Mouse (Mus musculus): ENCODE measurements around the gene Hist1h2af. TPM values are rescaled to one million over a fixed set of nuclear protein-coding genes. Genes with fewer than 3 reads are reported as not detected.
"Not testable (repeated sequence)": the region's sequence is repeated elsewhere in the genome, so short reads cannot be mapped to it uniquely, and the experiment has no call there.

Gene Hist1h2af
- polyA plus RNA-seq, 1 experiment from 2014 or later = 2.0 TPM

DNA sequence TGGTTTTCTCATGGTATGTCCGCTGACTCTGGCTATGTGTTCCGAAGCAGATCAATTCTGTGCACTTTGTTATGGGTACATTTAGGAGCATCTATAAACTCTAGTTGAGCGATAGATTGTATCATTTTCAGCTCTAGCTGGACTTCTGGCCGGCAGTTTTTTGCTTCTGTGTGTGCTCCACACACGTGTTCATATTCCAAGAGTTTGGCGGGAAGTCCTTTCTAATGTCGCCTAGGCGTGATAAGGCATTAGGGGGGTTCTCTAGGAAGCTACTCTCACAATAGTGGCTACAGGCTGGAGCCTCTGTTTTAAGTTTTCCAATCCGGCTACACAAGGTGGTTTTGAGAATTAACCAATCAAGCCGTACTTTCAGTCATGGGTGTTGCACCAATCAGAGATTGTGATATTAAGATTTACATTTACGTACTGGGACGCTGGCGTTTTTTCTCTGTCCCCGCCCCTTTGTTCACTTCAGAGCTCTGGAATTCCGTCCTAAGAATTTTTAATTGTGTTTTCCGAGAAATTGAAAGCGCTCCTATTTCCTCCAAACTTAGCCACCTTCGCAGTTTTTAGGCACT is 22.2 kb downstream of the Hist1h2af start:
- Histone ChIP-seq H3K4me3 (ENCODE audit: low read depth, low read length) (peak overlapping the region; percentile 68), H3K27ac (ENCODE audit: low read length) (peak overlapping the region; percentile 99), H3K36me3 (ENCODE audit: control insufficient read depth, insufficient read depth) (no peaks in the 10 kb centered on the region), H3K9me3 (replicated peaks; ENCODE audit: control insufficient read depth, low read length) (no peaks in the 10 kb centered on the region), H3K27me3 (ENCODE audit: control insufficient read depth, insufficient read depth, low read depth, low read length) (no peaks in the 10 kb centered on the region), H3K4me1 (ENCODE audit: control insufficient read depth, low read depth, low read length) (peaks cover 23% of the 10 kb centered on the region), H3K4me2 (ENCODE audit: low read depth, low read length) (peak overlapping the region; percentile 82), H3K9ac (ENCODE audit: low read depth, low read length) (peak overlapping the region; percentile 82)
- peak; percentile 39 for ATAC-seq (ENCODE audit: low read depth)
- under 1% methylated on average over 18 of the region's 18 CpGs for WGBS (ENCODE audit: insufficient replicate concordance)

DNA sequence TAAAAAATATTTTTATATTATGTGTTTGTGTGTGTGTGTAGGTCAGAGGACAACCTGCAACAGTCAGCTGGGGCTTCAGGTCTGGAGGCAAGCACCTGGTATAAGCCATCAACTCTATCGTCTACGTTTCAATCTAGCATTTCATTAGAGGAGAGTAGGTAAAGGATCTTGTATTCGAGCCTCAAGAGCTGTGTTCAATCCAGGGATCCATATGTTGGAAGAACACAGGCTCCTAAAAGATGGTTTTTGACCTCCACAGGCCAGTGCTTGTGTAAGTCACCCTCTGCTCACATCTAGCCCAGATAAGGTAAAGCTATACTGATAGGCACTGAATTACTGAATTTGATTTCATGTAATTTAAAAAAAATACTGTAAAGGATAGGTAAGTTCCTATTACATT is 23.2 kb downstream of the Hist1h2af start:
- Histone ChIP-seq H3K27ac (ENCODE audit: low read length) (peak overlapping the region; percentile 99), H3K4me1 (ENCODE audit: control insufficient read depth, low read depth, low read length) (peaks cover 23% of the 10 kb centered on the region), H3K9ac (ENCODE audit: low read depth, low read length) (peak overlapping the region; percentile 52), H3K27me3 (ENCODE audit: control insufficient read depth, insufficient read depth, low read depth, low read length) (no peaks in the 10 kb centered on the region), H3K36me3 (ENCODE audit: control insufficient read depth, insufficient read depth) (no peaks in the 10 kb centered on the region), H3K4me2 (ENCODE audit: low read depth, low read length) (peak overlapping the region; percentile 82), H3K4me3 (ENCODE audit: low read depth, low read length) (peak overlapping the region; percentile 68), H3K9me3 (replicated peaks; ENCODE audit: control insufficient read depth, low read length) (no peaks in the 10 kb centered on the region)
- 60% methylated on average over 3 of the region's 3 CpGs for WGBS (ENCODE audit: insufficient replicate concordance)
- no peak for ATAC-seq (ENCODE audit: low read depth)

DNA sequence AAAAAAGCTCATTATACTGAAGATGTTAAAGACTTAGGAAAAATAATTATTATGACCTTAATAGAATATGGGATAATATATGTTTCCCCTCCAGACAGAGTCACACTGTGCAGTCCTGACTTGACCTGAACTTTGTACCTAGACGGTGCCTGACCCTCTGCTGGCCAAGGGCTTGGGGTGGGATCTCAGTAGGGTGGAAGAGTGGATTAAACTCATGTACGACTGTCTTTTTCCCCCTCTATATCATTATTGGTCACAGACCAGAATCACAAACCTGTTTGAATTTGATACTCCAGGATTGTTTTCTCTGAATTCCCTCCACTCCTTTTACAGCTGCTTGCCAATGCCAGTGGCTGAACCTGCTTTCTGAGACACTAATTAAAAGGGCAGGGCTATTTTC is 27.0 kb downstream of the Hist1h2af start:
- H3K36me3 ChIP-seq (ENCODE audit: control insufficient read depth, insufficient read depth); ATAC-seq (ENCODE audit: low read depth); H3K27me3 ChIP-seq (ENCODE audit: control insufficient read depth, insufficient read depth, low read depth, low read length); H3K9me3 ChIP-seq (replicated peaks; ENCODE audit: control insufficient read depth, low read length): not testable (repeated sequence)
- peaks cover 30% of the 10 kb centered on the region for H3K4me1 ChIP-seq (ENCODE audit: control insufficient read depth, low read depth, low read length)
- peak overlapping the region; percentile 46 for H3K4me3 ChIP-seq (ENCODE audit: low read depth, low read length)
- H3K4me2 ChIP-seq (ENCODE audit: low read depth, low read length) = peak overlapping the region; percentile 57
- peak overlapping the region; percentile 54 for H3K9ac ChIP-seq (ENCODE audit: low read depth, low read length)
- WGBS (ENCODE audit: insufficient replicate concordance) = 28% methylated on average over 2 of the region's 2 CpGs
- H3K27ac ChIP-seq (ENCODE audit: low read length) = peak overlapping the region; percentile 81

DNA sequence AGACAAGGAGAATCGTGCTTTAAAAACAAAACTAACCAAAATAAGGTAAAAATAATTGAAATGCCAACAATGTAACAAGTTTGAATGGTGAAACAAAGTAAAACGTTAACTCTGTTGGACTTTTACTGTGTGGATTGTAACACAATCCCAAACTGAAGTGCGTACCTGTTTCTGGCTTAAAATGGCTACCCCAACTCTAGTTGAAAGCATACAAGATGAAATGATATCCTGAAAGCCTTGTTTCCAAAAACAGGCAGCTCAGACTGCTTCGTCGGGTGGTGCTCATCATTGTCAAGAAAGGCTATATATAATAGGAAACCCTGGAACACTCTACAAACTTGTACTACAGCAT is 27.8 kb downstream of the Hist1h2af start:
- Histone ChIP-seq H3K4me2 (ENCODE audit: low read depth, low read length) (peak overlapping the region; percentile 81), H3K27ac (ENCODE audit: low read length) (peak overlapping the region; percentile 98), H3K4me1 (ENCODE audit: control insufficient read depth, low read depth, low read length) (peaks cover 30% of the 10 kb centered on the region), H3K4me3 (ENCODE audit: low read depth, low read length) (peak overlapping the region; percentile 60)
- 0% methylated on average over 2 of the region's 5 CpGs for WGBS (ENCODE audit: insufficient replicate concordance)
- H3K36me3 ChIP-seq (ENCODE audit: control insufficient read depth, insufficient read depth); ATAC-seq (ENCODE audit: low read depth); H3K9ac ChIP-seq (ENCODE audit: low read depth, low read length); H3K27me3 ChIP-seq (ENCODE audit: control insufficient read depth, insufficient read depth, low read depth, low read length); H3K9me3 ChIP-seq (replicated peaks; ENCODE audit: control insufficient read depth, low read length): not testable (repeated sequence)

DNA sequence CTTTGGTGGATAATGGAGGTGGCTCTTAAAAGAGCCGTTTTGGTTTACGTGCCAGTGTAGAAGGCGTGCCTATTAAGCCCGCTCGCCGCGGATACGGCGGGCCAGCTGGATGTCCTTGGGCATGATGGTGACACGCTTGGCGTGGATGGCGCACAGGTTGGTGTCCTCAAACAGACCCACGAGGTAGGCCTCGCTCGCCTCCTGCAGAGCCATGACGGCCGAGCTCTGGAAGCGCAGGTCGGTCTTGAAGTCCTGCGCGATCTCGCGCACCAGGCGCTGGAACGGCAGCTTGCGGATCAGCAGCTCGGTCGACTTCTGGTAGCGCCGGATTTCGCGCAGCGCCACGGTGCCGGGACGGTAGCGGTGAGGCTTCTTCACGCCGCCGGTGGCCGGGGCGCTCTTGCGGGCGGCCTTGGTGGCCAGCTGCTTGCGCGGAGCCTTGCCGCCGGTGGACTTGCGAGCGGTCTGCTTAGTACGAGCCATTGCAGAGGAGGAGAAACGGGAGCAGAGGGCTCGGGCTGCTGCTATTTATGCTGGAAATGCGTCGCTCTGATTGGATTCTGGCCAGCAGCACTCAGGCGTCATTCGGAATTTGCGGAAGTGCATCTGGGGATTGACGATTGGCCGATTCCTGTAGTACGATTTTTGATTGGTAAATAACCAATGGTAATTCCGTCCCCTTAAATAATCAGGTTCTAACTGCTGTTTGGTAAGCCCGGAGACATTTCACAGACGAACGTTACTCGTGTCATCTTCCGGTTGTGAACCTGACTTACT is 28.4 kb downstream of the Hist1h2af start, which contains the start of gene Hist1h3e:
TSS of gene Hist1h3e (minus strand) at position 487 of the 777 bp plus-strand sequence.
- peak within 1 kb of the TSS; percentile 81 for H3K4me2 ChIP-seq (ENCODE audit: low read depth, low read length)
- ATAC-seq (ENCODE audit: low read depth) = peak; percentile 93
- not testable (repeated sequence) for H3K27me3 ChIP-seq (ENCODE audit: control insufficient read depth, insufficient read depth, low read depth, low read length); H3K9me3 ChIP-seq (replicated peaks; ENCODE audit: control insufficient read depth, low read length); H3K36me3 ChIP-seq (ENCODE audit: control insufficient read depth, insufficient read depth)
- H3K9ac ChIP-seq (ENCODE audit: low read depth, low read length) = peak within 1 kb of the TSS; percentile 71
- H3K4me3 ChIP-seq (ENCODE audit: low read depth, low read length) = peak within 1 kb of the TSS; percentile 60
- H3K4me1 ChIP-seq (ENCODE audit: control insufficient read depth, low read depth, low read length) = peaks cover 27% of the 10 kb centered on the region
- peak within 1 kb of the TSS; percentile 98 for H3K27ac ChIP-seq (ENCODE audit: low read length)
- WGBS (ENCODE audit: insufficient replicate concordance) = under 1% methylated on average over 42 of the region's 67 CpGs

DNA sequence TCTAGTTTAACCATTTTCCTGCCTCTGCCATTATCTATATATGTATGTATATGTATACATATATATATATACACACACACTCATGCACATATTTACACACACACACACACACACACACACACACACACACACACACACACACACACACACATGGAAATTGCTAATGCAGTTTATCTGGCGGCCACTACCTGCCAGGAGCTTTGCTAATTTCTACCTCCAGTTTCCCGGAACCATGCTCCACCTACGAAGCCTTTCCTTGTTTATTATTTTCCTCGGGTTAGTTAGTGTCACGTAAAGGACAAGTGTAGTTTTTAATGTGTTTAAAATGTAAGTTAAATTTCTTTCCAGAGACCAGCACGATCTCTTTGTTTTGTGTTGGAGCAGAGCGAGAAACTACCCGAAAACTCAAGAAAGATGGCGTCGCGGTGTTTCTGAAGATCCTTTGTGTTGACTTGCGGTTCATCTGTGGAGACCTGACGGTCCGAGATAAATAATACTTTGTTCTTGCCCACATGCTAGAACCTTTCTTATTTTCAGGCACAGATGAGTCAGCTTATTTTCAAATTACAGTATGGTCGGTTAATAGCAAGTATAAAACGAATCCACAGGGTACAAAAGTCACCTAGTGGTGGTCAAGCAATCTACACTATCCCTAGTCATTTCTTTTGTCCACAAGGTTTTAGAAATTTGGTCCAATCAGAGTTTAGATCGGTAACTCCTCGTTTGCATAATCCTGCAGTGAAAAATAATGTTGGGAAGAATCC is 29.2 kb downstream of the Hist1h2af start:
- no peak for ATAC-seq (ENCODE audit: low read depth)
- peaks cover 27% of the 10 kb centered on the region for H3K4me1 ChIP-seq (ENCODE audit: control insufficient read depth, low read depth, low read length)
- WGBS (ENCODE audit: insufficient replicate concordance) = 2% methylated on average over 18 of the region's 18 CpGs

DNA sequence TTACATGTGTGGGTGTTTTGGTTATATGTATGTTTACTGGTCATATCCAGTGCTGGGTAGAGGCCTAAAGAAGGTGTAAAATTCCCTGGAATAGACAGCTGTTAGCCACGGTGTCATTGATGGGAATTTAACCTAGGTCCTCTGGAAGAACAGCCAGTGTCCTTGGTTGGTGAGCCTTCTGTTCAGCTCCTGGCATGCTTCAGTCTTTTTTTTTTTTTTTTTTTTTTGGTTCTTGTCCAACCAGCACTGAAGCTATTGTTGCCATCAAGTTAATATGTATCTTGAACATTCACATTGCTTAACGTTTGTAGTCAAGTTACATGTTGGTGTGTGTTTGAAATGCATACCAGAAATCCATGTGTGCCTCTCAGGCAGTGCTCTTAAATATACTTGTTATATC is 30.8 kb downstream of the Hist1h2af start:
- Histone ChIP-seq H3K27ac (ENCODE audit: low read length) (no peak overlapping the region), H3K4me2 (ENCODE audit: low read depth, low read length) (no peak overlapping the region), H3K36me3 (ENCODE audit: control insufficient read depth, insufficient read depth) (no peaks in the 10 kb centered on the region), H3K27me3 (ENCODE audit: control insufficient read depth, insufficient read depth, low read depth, low read length) (no peaks in the 10 kb centered on the region), H3K9me3 (replicated peaks; ENCODE audit: control insufficient read depth, low read length) (no peaks in the 10 kb centered on the region), H3K4me3 (ENCODE audit: low read depth, low read length) (no peak overlapping the region), H3K4me1 (ENCODE audit: control insufficient read depth, low read depth, low read length) (peaks cover 28% of the 10 kb centered on the region), H3K9ac (ENCODE audit: low read depth, low read length) (no peak overlapping the region)
- WGBS (ENCODE audit: insufficient replicate concordance) = 81% methylated on average over 2 of the region's 2 CpGs
- no peak for ATAC-seq (ENCODE audit: low read depth)

More for the DNA sequence above, 29.2 kb downstream of the Hist1h2af start:
- Histone ChIP-seq H3K27me3 (ENCODE audit: control insufficient read depth, insufficient read depth, low read depth, low read length) (no peaks in the 10 kb centered on the region), H3K27ac (ENCODE audit: low read length) (peak overlapping the region; percentile 98), H3K9ac (ENCODE audit: low read depth, low read length) (peak overlapping the region; percentile 71), H3K4me3 (ENCODE audit: low read depth, low read length) (peak overlapping the region; percentile 60), H3K4me2 (ENCODE audit: low read depth, low read length) (peak overlapping the region; percentile 81), H3K36me3 (ENCODE audit: control insufficient read depth, insufficient read depth) (no peaks in the 10 kb centered on the region), H3K9me3 (replicated peaks; ENCODE audit: control insufficient read depth, low read length) (no peaks in the 10 kb centered on the region)

DNA sequence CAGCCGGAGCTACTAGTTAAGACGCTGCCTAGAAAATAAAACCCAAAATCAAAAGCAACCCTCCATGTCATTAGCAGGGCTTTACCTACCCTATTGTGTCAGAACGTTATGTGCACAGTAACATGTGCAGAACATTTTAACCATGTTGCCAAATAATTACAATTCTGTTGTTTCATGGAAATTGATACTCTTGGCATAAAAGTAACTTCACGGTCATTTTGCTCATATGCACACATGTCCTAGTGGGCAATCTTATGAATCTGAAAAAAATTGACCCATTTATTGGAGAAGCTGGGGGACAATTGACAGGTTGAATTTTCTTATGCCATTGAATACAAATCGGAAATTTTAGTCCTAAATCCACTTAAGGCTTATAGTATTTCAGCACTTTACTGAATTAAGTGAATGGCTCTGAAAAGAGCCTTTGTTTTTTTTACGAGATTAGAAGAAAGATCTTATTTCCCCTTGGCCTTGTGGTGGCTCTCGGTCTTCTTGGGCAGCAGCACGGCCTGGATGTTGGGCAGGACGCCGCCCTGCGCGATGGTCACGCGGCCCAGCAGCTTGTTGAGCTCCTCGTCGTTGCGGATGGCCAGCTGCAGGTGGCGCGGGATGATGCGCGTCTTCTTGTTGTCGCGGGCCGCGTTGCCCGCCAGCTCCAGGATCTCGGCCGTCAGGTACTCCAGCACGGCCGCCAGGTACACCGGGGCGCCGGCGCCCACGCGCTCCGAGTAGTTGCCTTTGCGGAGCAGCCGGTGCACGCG is 36.7 kb downstream of the Hist1h2af start:
- Histone ChIP-seq H3K9ac (ENCODE audit: low read depth, low read length) (peak overlapping the region; percentile 70), H3K4me3 (ENCODE audit: low read depth, low read length) (peak overlapping the region; percentile 63), H3K27ac (ENCODE audit: low read length) (peak overlapping the region; percentile 98), H3K4me1 (ENCODE audit: control insufficient read depth, low read depth, low read length) (peaks cover 10% of the 10 kb centered on the region), H3K4me2 (ENCODE audit: low read depth, low read length) (peak overlapping the region; percentile 65)
- 2% methylated on average over 18 of the region's 41 CpGs for WGBS (ENCODE audit: insufficient replicate concordance)
- not testable (repeated sequence) for H3K36me3 ChIP-seq (ENCODE audit: control insufficient read depth, insufficient read depth); ATAC-seq (ENCODE audit: low read depth); H3K27me3 ChIP-seq (ENCODE audit: control insufficient read depth, insufficient read depth, low read depth, low read length); H3K9me3 ChIP-seq (replicated peaks; ENCODE audit: control insufficient read depth, low read length)

Data from liver, embryonic 16.5 days (tissue).